Mouse (Mus musculus) CH12.LX (cell line): ENCODE data around the gene Rasgrf2. TPM values are rescaled to one million over a fixed set of nuclear protein-coding genes. Genes with fewer than 3 reads are reported as not detected.

ENCODE experiments used
- DNase-seq: peaks from one replicate; pipeline ENCODE4 v3.0.0-alpha.2; 2013; ENCODE audit errors: extremely low read depth
- H3K27ac ChIP-seq: 2 replicates; pipeline ENCODE4 v1.5.1; 2012; ENCODE audit warnings: low read depth, mild to moderate bottlenecking, control low read depth, moderate library complexity; ENCODE audit not compliant: insufficient read depth
- H3K27me3 ChIP-seq: replicated peaks from 2 replicates; pipeline ENCODE3; 2012; ENCODE audit warnings: inconsistent platforms
- H3K36me3 ChIP-seq, 2 experiments: replicated peaks in 1 of 2; 2 replicates each; pipeline versions ENCODE3 to v1.6.1; 2012; ENCODE audit warnings: inconsistent platforms in 1 of 2, low read length in 1 of 2, mild to moderate bottlenecking in 1 of 2, mixed read lengths in 1 of 2, moderate library complexity in 1 of 2; ENCODE audit not compliant: control insufficient read depth in 1 of 2, insufficient read depth in 1 of 2
- H3K4me1 ChIP-seq, 2 experiments: 2 replicates each; pipeline ENCODE4 v1.6.1; 2012; ENCODE audit warnings: inconsistent platforms in 1 of 2, moderate library complexity in 1 of 2; ENCODE audit not compliant: insufficient read depth in 2 of 2, control insufficient read depth in 1 of 2
- H3K4me2 ChIP-seq: 2 replicates; pipeline ENCODE4 v1.6.1; 2012; ENCODE audit warnings: low read depth, mild to moderate bottlenecking, control low read depth; ENCODE audit not compliant: poor library complexity, insufficient read depth, severe bottlenecking
- H3K4me3 ChIP-seq, 3 experiments: fragments of 150-350 bp in 1 of 3; sonication (generic) in 1 of 3; replicated peaks in 1 of 3; 2 replicates each; pipeline versions ENCODE3 to v1.5.1; 2011 to 2012; ENCODE audit warnings: low read depth in 2 of 3, low read length in 2 of 3, mild to moderate bottlenecking in 2 of 3, moderate library complexity in 2 of 3, control low read depth in 1 of 3, improper control_type of control experiment in 1 of 3, inconsistent platforms in 1 of 3, mixed read lengths in 1 of 3; ENCODE audit not compliant: poor library complexity in 1 of 3
- H3K79me2 ChIP-seq: replicated peaks from 2 replicates; pipeline ENCODE4 v1.6.1; 2012; ENCODE audit warnings: mild to moderate bottlenecking, moderate library complexity; ENCODE audit not compliant: control insufficient read depth, poor library complexity, insufficient read depth, severe bottlenecking; ENCODE audit errors: extremely low read depth
- H3K9ac ChIP-seq: 2 replicates; pipeline ENCODE4 v1.6.1; 2012; ENCODE audit warnings: low read depth, mild to moderate bottlenecking, control low read depth, moderate library complexity; ENCODE audit not compliant: insufficient read depth
- H3K9me3 ChIP-seq: replicated peaks from 2 replicates; pipeline ENCODE3; 2012; ENCODE audit warnings: low read length, inconsistent platforms, mixed read lengths
- BHLHE40 ChIP-seq: IDR thresholded peaks from 2 replicates; pipeline ENCODE4 v1.6.1; 2011; ENCODE audit warnings: mild to moderate bottlenecking, low read depth, low read length, improper control_type of control experiment
- CHD2 ChIP-seq: IDR thresholded peaks from 2 replicates; pipeline ENCODE4 v1.6.1; 2011; ENCODE audit warnings: low read length, improper control_type of control experiment
- E2F4 ChIP-seq: IDR thresholded peaks from 2 replicates; pipeline ENCODE4 v1.6.1; 2011; ENCODE audit warnings: low read depth, low read length, improper control_type of control experiment; ENCODE audit not compliant: insufficient replicate concordance
- ELF1 ChIP-seq: IDR thresholded peaks from 2 replicates; pipeline ENCODE4 v1.6.1; 2014; ENCODE audit warnings: low read depth, mild to moderate bottlenecking, inconsistent platforms, low read length, improper control_type of control experiment
- EP300 ChIP-seq: IDR thresholded peaks from 2 replicates; pipeline ENCODE4 v1.6.1; 2011; ENCODE audit warnings: low read length, improper control_type of control experiment
- HCFC1 ChIP-seq: IDR thresholded peaks from 2 replicates; pipeline ENCODE4 v1.6.1; 2012; ENCODE audit warnings: low read depth, mild to moderate bottlenecking, inconsistent platforms, low read length, improper control_type of control experiment
- IRF4 ChIP-seq: IDR thresholded peaks from 2 replicates; pipeline ENCODE4 v1.6.1; 2014; ENCODE audit warnings: low read depth, mild to moderate bottlenecking, inconsistent platforms, low read length, improper control_type of control experiment
- JUN ChIP-seq: IDR thresholded peaks from 2 replicates; pipeline ENCODE4 v1.6.1; 2011; ENCODE audit warnings: low read depth, mild to moderate bottlenecking, low read length, improper control_type of control experiment, moderate library complexity; ENCODE audit not compliant: insufficient read depth
- MAX ChIP-seq: IDR thresholded peaks from 2 replicates; pipeline ENCODE4 v1.6.1; 2011; ENCODE audit warnings: low read length, improper control_type of control experiment
- MXI1 ChIP-seq: IDR thresholded peaks from 2 replicates; pipeline ENCODE4 v1.6.1; 2011; ENCODE audit warnings: mild to moderate bottlenecking, low read depth, low read length, improper control_type of control experiment
- MYC ChIP-seq: IDR thresholded peaks from 2 replicates; pipeline ENCODE4 v1.6.1; 2011; ENCODE audit warnings: low read depth, mild to moderate bottlenecking, improper control_type of control experiment, low read length
- NELFE ChIP-seq: IDR thresholded peaks from 2 replicates; pipeline ENCODE4 v1.6.1; 2011; ENCODE audit warnings: low read depth, low read length, improper control_type of control experiment
- NRF1 ChIP-seq: IDR thresholded peaks from 2 replicates; pipeline ENCODE4 v1.6.1; 2014; ENCODE audit warnings: low read depth, mild to moderate bottlenecking, inconsistent platforms, low read length, improper control_type of control experiment, moderate library complexity
- PAX5 ChIP-seq: IDR thresholded peaks from 2 replicates; pipeline ENCODE4 v1.6.1; 2012; ENCODE audit warnings: low read length, inconsistent platforms, mixed read lengths
- RAD21 ChIP-seq: IDR thresholded peaks from 2 replicates; pipeline ENCODE4 v1.6.1; 2011; ENCODE audit warnings: low read depth, mild to moderate bottlenecking, low read length, improper control_type of control experiment, moderate library complexity
- SMC3 ChIP-seq: IDR thresholded peaks from 2 replicates; pipeline ENCODE4 v1.6.1; 2011; ENCODE audit warnings: low read depth, low read length, improper control_type of control experiment
- TBP ChIP-seq: conservative IDR thresholded peaks from 2 replicates; pipeline ENCODE4 v1.6.1; 2011; ENCODE audit warnings: low read depth, low read length, improper control_type of control experiment
- UBTF ChIP-seq: IDR thresholded peaks from 2 replicates; pipeline ENCODE4 v1.6.1; 2012; ENCODE audit warnings: low read depth, mild to moderate bottlenecking, inconsistent platforms, low read length, improper control_type of control experiment, moderate library complexity
- ZNF384 ChIP-seq: IDR thresholded peaks from 2 replicates; pipeline ENCODE4 v1.6.1; 2012; ENCODE audit warnings: low read depth, low read length, improper control_type of control experiment, inconsistent platforms
- dilution Hi-C: fragments of 300-500 bp; cut with MboI; formaldehyde crosslinking; loops from 2 replicates; pipeline ENCODE4 v1.14.3; 2020; ENCODE audit warnings: low sequenced_read_pairs; ENCODE audit not compliant: extremely low pct_unique_long_range_greater_than_20kb, extremely low pct_ligation_motif_present
- in situ Hi-C: fragments of 300-500 bp; cut with MboI; formaldehyde crosslinking; loops from 3 replicates; pipeline ENCODE4 v1.14.3; 2019; ENCODE audit warnings: low sequenced_read_pairs, low pct_ligation_motif_present, low pct_unique_long_range_greater_than_20kb, mixed read lengths
- polyA plus RNA-seq: library from polyadenylated mRNA; unstranded; fragments of >175 nt; gene quantifications from 2 replicates; pipeline ENCODE4 v1.2.1, GENCODE M21; 2012; ENCODE audit warnings: low read depth; ENCODE audit not compliant: insufficient read length
- total RNA-seq, 2 experiments: library from RNA; depleted of rRNA; stranded (reverse); fragments of 300-350 nt in 1 of 2; fragments of >200 nt in 1 of 2; gene quantifications; 2 replicates each; pipeline ENCODE4 v1.2.3; 2012 to 2014

Rasgrf2 gene
- total and polyA plus RNA-seq, 3 experiments, result 2.6 to 5.0 (median 4.7) TPM

DNA sequence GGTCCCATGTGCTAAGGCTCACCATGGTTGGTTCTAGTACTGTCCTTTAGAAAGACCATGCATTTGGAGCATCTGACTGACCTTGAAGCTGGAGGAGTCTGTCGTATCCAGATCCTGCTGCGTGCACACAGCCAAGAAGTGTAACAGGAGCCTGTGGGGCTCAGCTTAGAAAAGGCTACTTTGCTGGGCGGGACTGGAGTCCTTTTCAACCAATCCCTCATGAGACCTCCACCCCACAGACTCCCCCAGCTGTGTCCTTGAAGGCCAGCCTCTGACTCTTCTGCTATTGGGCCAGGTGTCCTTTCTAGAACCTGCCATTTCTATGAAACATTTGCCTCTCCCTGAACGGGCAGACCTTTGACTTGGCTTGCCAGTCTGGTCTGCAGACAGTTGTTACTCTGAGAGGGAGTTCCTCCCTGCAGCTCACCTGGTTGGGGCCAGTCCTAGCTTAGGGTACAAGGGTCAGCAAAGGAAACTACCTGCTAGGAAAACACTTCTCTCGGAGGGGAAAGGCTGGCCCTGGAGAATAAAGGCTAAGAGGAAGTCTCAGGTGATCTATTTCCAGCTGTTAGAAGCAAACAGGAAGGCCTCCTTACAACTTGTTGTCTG lies 254.6 kb downstream of the Rasgrf2 start, which contains the start of gene Ckmt2:
Gene Ckmt2 (minus strand): TSS at position 145 of the 609 bp plus-strand sequence.
- H3K4me3 ChIP-seq, result no peak within 1 kb of the TSS
- DNase-seq, result no peak
- H3K4me2 ChIP-seq, result no peak within 1 kb of the TSS
- dilution Hi-C loops, result no loop called here
- no peak within 1 kb of the TSS for H3K9ac ChIP-seq
- no peaks in the 10 kb centered on the region for H3K9me3 ChIP-seq
- no peaks in the 10 kb centered on the region for H3K79me2 ChIP-seq
- peaks cover 0 to 6% of the 10 kb centered on the region in 2 experiments; a peak in 1 of 4 replicates for H3K4me1 ChIP-seq
- no peaks in the 10 kb centered on the region for H3K27me3 ChIP-seq
- no peak for TF ChIP-seq UBTF
- TF ChIP-seq, all 38 proteins: peak for 0
- in situ Hi-C loops, result no loop called here
- Histone ChIP-seq H3K36me3 (no peaks in the 10 kb centered on the region), H3K27ac (no peak within 1 kb of the TSS)

DNA sequence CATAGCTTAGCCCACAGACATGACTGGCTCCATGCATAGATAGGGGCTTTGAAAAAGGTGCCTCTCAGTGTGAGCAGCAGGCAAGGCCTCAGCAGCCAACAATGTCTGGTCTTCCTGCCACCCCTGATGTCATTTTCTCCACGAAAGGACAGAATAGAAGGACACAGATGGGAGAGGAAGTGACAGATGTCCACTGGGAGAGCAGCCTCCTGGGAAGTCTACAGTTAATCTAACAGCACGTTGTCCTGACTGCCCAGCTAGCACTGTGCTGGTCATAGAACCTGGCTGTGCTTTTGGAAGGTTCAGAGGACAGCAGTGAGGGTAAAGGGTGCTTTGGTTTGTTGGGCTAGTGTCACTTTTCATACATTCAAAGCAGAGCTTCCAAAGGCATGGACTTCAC lies 255.9 kb downstream of the Rasgrf2 start:
- Histone ChIP-seq H3K79me2 (no peaks in the 10 kb centered on the region), H3K9ac (no peak overlapping the region), H3K4me1 (peaks cover 0 to 14% of the 10 kb centered on the region in 2 experiments; a peak in 2 of 4 replicates), H3K4me3 (no peak overlapping the region), H3K36me3 (no peaks in the 10 kb centered on the region), H3K27me3 (no peaks in the 10 kb centered on the region), H3K27ac (no peak overlapping the region), H3K9me3 (no peaks in the 10 kb centered on the region), H3K4me2 (no peak overlapping the region)
- dilution Hi-C loops (no loop called here), in situ Hi-C loops (no loop called here)
- TF ChIP-seq MAX (no peak), MXI1 (no peak), TBP (no peak), NRF1 (no peak), MYC (no peak), BHLHE40 (no peak), JUN (no peak), RAD21 (no peak), SMC3 (no peak), EP300 (no peak), PAX5 (no peak), HCFC1 (no peak), ZNF384 (no peak), IRF4 (no peak), ELF1 (no peak), E2F4 (no peak), CHD2 (no peak), NELFE (no peak)
- no peak for DNase-seq
